Mouse (Mus musculus): ENCODE measurements around the gene Ccl7.
A peak's percentile ranks its signal among the peaks of the same experiment; 100 is the strongest.

The Ccl7 gene

GRCm38 (mm10) chr11:82035857-82036256, 9.7 kb upstream of the Ccl7 start:
- no peak for DNase-seq

- no peak for DNase-seq
Measured at GRCm38 (mm10) chr11:82038535-82038934, 7.0 kb upstream of the Ccl7 start, which contains the start of gene Gm17268. TSS of gene Gm17268 (minus strand) at chr11:82038562.

- no peak for DNase-seq
Measured at GRCm38 (mm10) chr11:82039132-82039660, 6.3 kb upstream of the Ccl7 start.

- DNase-seq, result no peak
Measured at GRCm38 (mm10) chr11:82041671-82042080, 3.8 kb upstream of the Ccl7 start.

GRCm38 (mm10) chr11:82047746-82048415, 2.4 kb downstream of the Ccl7 start:
- peak in 1 of 2 experiments; percentile 12 for DNase-seq

- no peak for DNase-seq
Measured at GRCm38 (mm10) chr11:82053849-82054248, 8.3 kb downstream of the Ccl7 start.

- no peak for DNase-seq
Measured at GRCm38 (mm10) chr11:82057646-82058045, 12.1 kb downstream of the Ccl7 start, which contains the start of gene Ccl11. TSS of gene Ccl11 (plus strand) at chr11:82057823.

GRCm38 (mm10) chr11:82062226-82062625, 16.7 kb downstream of the Ccl7 start:
- no peak for DNase-seq

- no peak for DNase-seq
Measured at GRCm38 (mm10) chr11:82063454-82063853, 17.9 kb downstream of the Ccl7 start.

GRCm38 (mm10) chr11:82066953-82067571, 21.6 kb downstream of the Ccl7 start:
- no peak for DNase-seq

- DNase-seq, result no peak
Measured at GRCm38 (mm10) chr11:82071076-82071475, 25.6 kb downstream of the Ccl7 start.

- no peak for DNase-seq
Measured at GRCm38 (mm10) chr11:82072374-82072773, 26.9 kb downstream of the Ccl7 start.

GRCm38 (mm10) chr11:82072984-82073383, 27.5 kb downstream of the Ccl7 start:
- no peak for DNase-seq

- no peak for DNase-seq
Measured at GRCm38 (mm10) chr11:82073686-82074085, 28.2 kb downstream of the Ccl7 start.

GRCm38 (mm10) chr11:82077031-82077430, 31.5 kb downstream of the Ccl7 start:
- DNase-seq, result no peak

GRCm38 (mm10) chr11:82078136-82078730, 32.7 kb downstream of the Ccl7 start:
- DNase-seq, result no peak

- DNase-seq, result no peak
Measured at GRCm38 (mm10) chr11:82080865-82081264, 35.4 kb downstream of the Ccl7 start.

GRCm38 (mm10) chr11:82084360-82084759, 38.8 kb downstream of the Ccl7 start:
- no peak for DNase-seq
